Mouse (Mus musculus) 3T3-L1 (cell line): ENCODE results near the gene Phykpl.

Experiments used
- DNase-seq: peaks from one replicate; pipeline ENCODE4 v3.0.0-alpha.2; 2015; ENCODE audit warnings: low read depth, low spot score

Phykpl gene

DNA sequence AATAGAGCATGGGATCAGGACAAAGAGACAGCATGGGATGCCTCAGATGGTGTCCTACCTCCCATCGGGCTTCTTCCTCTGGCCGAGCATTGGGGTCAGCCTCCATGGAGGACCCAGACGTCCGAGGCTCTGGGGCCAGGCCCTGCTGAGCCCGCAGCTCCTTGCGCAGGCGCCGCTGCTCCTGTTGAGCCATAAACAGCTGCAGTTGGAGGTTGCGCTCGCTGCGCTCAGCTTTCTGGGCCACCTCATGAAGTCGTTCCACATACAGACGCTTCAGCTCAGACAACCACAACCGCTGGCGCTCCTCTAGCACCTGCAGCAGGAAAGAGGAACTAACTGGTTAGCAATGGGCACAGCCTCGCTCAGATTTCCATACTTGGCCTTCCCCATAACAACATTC is 59.7 kb downstream of the Phykpl start:
- DNase-seq, result no peak

DNA sequence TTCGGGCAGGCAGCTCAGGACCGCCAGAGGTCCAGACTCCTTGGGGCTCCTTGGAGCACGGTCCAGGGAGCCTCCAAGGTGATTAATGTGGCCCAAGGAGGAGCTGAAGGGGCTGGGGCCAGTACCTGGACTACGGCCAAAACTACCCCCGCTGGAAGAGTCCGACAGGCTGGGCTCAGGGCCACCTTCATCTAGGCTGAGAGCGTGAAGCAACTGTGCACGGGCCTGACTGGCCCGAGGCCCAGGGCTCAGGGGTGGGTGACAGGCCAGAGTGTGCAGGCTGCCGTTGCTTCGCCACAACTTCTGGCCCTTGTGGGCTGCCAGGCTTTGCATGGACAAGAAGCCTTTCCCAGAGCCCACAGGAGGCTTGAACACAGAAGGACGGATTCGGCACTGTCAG is 60.7 kb downstream of the Phykpl start:
- no peak for DNase-seq

DNA sequence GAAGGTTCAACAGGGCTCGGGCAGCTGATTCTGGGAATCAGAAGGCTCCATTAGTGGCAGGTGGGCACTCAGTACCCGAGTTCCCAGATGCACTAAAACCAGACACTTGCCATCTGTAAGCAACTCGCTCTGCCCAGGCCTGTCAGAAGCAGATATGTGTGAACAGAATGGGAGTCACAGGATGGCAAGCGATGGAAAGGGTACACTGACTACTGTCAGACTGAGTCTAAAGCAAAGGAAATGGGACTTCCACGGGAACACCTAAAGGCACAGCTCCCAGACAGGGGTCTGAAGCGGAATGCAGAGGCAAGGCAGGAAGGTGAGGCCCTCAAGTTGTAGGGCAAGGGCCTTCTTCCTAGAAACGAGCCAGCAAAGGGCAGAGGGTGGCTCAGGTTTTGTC is 61.7 kb downstream of the Phykpl start:
- DNase-seq, result no peak

DNA sequence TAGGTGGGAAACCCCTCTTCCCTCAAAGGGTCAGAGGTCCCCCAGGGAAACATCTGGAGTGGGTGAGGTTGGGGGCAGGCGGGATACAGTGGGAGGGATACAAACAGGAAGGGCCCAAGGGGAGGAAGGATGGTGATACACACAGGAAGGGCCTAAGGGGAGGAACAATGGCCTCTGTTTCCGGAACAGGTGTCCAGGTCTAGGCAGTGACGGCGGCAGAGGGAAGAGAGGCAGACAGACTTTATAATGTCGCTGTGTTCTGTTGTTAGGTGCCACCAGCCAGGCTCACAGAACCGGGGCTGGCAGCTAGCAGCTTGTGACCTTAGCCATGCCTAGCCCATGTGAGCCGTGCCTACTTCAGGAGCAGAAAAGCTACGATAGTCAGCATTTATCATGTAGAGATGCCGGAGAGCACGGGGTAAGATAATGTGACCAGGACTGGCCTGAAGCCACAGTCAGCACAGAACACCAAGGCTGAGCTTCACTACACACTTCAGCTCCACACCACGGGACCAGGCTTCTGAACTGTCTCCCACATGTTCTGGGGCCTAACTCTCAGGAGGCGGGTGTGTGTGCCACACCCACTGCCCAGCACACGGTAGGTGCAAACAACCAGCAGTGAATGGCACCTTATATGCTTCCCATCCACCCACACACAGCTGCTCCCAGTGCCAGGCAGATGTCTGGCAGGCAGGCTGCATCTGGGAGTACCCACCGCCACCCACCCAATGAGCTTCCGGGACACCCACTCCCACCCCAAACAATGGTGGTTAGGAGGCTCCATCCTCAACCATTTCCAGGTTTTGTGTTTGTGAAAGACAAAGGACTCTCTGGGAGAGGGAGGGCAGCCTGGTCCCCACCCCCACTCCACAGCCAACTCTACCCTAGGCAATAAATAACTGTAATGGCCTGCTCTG is 62.5 kb downstream of the Phykpl start:
- no peak for DNase-seq

DNA sequence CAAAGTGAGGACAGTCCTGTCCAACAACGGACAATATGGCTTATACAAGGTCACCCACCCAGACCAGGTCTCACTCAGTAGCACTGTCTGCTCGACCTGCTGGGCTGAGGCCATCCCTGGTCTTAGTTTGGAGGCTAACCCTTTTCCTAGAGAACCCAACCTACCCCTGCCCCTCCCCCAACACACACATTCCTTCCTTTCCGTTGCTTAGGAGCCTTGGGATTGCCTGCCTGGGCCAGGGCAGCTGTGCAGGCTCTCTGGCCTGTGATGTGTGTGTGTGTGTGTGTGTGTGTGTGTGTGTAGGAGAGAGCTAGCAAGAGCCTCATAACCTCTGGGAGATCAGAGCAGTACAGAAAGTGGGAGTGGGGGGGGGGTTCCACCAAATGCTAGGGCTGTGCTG is 64.0 kb downstream of the Phykpl start:
- DNase-seq, result no peak

DNA sequence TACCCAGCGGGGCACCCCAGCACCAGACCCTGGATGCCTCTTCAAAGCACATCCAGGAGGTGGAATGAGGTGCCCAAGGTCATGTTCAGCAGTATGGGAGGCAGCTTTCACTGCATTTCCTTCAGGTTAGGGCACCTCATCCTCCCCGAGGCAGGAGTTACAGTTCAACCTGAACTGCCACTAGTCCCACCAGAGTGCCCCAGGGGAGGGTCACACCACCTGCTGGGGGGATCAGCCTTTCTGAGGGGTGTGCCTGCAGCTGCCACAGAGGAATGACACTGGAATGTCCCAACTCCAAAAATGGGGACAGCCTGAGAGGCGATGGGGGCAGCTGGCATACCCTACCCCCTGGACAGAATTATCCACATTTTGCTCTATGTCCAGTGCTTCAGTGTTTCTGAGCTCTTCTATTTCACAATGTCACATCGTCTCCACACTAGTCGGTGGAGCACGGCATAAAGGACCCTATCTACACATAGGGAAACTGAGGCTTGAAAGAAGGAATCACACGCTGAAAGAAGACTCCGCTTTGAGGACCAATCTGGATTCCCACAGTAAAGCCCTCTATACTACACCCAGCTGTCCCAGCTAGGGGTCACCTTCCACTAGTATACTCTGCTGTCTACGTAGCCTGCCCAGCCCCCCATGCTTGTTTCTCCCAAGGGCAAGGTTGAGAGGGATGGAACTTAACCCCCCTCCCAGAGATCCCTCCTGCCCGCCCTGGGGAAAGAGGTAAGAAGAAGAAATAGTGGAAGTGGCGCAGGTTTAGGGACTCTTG is 64.7 kb downstream of the Phykpl start:
- DNase-seq, result no peak

DNA sequence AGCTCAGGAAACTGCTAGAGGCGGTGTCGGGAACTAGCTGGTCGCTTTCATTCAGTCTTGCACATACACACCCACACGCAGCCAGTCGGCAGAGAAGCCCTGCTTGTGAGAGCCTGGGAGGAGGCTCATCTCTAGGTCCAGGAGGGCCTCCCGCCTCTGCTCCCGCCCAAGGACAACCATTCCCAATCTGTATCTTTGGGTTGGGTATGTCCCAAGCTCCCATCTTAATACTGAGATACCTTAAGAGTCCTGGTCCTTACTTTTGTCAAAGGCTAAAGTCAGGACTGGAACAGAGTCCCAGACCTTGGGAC is 65.3 kb downstream of the Phykpl start:
- no peak for DNase-seq

DNA sequence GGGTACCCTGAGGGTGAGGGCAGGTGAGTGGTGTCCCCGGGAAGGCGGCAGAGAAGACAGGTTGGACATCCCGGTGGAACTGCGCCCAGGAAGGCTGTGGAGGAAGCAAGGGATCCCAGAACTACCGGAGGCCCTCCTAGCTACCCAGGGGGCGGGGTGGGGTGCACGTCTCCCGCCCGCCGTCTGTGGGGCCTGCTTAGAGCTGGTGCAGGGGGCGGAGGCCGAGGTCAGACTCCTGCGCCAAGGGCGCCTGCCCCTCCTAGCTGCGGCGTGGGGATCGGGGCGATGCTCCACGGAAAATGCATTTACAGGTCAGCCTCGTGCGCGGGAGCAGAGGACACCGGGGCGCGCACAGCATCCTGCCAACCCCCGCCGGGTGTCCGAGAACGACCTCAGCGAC is 65.7 kb downstream of the Phykpl start:
- no peak for DNase-seq

DNA sequence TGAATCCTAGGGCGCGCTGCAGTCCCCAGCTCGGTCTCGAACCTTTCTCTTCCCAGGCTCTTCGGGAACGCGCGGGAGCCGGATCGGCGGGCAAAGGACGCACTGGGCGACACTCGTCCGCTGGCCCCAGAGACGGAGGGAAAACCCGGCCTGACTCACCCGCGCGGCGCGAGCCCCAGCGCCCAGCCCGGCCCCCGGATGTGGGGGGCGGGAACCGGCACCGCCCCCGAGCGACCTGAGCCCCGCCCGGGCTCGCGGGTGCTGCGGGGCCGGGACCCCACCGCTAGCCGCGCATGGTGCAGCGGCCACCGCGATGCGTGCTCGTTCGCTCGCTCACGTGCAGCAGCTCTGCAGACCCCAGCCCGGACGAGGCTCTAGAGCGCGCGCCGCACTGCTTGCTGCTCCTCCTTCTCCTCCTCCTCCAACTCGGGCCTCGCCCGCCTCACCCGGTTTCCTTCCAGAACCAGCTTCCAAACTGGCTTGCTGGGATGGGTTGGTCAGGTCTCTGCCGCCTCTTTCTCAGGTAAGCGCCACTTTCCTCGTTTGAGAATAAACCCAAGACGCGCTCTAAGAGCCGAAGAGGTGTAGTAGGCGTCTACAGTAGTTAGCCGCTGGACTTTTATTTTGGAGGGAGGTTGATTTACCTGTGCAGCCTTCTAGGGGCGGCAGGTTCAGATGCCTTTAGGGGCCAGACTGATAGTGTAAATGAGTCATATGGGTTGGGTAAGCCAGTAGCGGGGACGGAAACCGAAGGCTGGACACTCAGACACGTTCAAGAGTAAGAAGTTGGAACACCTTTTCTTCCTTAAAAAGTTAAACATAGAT is 66.3 kb downstream of the Phykpl start, which contains the start of the genes N4bp3 and D930048N14Rik:
TSS of gene N4bp3 (minus strand) at position 152 of the 825 bp plus-strand sequence.
TSS of gene D930048N14Rik (plus strand) at position 264 of the 825 bp plus-strand sequence.
- DNase-seq, result peak; percentile 50

DNA sequence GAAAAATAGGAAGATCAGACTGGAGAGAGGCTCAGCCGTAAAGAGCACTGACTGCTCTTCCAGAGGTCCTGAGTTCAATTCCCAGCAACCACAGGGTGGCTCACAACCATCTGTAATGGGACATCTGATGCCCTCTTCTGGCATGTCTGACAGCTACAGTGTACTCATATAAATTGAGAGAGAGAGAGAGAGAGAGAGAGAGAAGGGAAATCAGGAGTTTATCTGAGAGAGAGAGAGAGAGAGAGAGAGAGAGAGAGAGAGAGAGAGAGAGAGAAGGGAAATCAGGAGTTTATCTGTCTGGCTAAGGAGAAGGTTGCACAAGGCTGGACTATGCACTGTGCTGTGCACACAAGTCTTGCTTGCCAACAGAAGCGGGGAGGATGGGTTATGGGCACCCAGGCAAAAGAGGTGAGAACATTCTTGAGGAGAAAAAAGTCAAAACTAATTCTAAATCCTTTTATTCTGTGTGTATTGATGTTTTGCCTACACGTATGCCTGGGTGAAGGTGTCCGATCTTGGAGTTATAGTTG is 68.4 kb downstream of the Phykpl start:
- no peak for DNase-seq

DNA sequence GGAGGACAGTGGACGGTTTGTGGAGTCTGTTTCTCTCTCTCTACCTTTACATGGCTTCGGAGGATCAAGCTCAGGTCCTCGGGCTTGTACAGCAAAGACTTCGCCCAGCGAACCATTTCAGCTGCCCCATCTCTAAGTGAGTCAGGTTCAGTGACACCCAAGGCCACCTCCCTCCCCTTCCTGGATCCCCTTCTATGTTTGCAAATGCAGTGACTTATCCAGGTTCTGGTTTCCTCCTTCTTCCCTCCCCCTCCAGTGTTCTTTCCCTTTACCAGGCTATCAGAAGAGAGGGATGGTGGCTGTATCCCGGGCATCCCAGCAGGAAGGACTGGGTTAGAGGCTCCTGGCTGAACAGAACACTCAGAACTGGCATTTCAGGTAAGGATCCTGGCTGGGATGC is 69.2 kb downstream of the Phykpl start:
- DNase-seq, result no peak
